Mouse (Mus musculus) heart, postnatal 14 days (tissue): ENCODE measurements at regions not wholly inside any gene's neighbourhood (a gene's known extent, or its start where the extent isn't known, plus 50 kb on each side); places are given as distances from the start of the nearest gene placed in this dataset.

ENCODE experiments used
- DNase-seq, 2 experiments: peaks; one replicate each; pipeline ENCODE4 v3.0.0; 2021 to 2022
- intact Hi-C: fragments of 180-260 bp; cut with DNase I; formaldehyde crosslinking; loops from one replicate; pipeline ENCODE4 v1.15.1; 2025

DNA sequence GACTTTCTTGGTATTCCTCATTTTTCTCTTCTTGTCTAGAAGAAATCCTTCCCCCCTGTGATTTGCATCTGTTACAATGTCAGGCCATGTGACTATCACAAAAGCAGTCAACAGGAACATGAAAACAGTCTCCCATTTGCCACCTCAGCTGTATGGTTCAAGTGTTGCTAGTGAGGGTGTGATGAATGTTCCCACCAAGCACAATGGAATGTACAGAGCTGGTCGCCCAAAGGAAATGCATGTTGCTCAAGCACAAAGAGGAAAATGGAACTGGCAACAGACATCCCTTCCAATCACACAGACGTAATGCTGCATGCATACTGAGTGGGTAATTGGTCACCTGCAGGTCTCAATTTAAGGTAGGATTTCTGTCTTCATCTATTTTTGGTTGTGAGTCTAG lies 324.1 kb upstream of the BC052040 start:
- intact Hi-C loops, result no loop called here

DNA sequence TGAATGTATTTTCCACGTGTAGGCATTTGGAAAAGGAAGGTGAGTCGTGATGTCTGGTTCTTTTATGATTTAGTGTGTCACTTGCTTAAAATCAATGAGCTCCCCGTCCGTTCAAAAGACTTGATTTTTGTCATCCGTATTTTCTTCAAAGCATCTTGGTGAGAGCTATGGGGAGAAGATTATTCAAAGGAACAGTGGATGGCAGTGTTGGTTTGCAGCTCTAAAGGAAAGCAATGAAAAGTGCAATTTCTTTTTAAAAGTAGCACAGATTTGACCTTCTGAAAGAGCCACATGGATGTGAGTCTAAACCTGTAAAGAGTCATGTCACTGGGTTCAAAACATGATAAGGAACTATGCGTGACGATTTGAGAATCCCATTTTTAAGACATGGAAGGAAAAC lies 313.3 kb upstream of the BC052040 start:
- intact Hi-C loops, result no loop called here
- no peak for DNase-seq

More for the DNA sequence above, 324.1 kb upstream of the BC052040 start:
- no peak for DNase-seq

DNA sequence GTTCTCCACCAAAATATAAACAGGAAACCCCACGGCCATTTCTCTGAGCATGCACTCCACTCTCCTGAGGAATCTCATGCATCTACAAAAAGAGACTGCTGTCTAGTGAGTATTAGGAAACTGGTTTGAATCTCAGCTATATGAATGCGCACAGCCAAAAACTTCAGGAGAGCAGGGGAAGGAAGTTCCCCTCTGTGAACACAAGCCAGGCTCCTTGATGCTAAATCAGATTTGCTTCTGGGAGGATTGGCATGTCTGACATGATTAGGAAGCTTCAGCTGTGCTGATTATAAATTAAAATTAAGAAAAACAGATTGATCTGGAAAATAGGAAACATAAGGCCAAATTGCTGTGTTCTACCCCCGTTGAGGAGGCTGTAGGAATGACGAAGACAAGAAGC lies 304.1 kb upstream of the BC052040 start:
- intact Hi-C loops, result no loop called here
- no peak for DNase-seq

DNA sequence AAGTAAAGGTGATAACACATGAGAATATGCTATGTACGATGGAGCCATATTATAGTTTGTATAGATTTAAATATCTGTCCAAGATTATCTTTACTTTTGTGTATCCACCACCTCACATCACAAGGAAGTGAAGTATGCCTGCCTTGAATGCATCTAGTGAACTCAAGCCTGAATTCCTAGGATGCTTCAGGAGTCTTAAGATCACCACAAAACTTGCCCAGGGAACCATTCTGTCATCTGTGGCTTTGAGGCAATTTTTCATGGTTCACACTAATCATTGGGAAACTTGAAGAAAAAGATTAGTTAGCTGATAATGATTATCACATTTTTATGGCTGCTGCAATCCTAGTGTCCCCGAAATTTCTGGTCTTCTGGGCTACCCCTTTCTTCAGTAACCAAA lies 288.5 kb upstream of the BC052040 start:
- DNase-seq, result no peak
- intact Hi-C loops, result no loop called here

DNA sequence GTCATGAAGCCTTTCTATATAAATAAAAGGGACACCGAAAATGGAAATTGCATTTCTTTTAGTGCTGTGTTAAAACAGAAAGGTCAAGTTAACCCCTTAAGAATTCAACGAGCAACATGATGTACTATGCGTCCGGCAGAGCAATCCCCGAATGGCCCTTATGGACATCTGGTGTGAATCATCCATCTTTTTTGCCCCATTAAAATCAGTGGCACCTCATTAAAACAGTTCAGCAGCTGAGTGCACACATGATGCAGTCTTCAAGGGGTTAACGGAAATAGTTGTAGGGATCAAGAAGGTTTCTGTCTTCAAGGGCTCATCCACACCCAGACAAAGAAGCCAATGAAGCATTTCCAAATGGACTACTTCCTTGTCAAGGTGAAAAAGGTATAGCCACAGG lies 284.1 kb upstream of the BC052040 start:
- DNase-seq, result no peak
- intact Hi-C loops, result no loop called here

DNA sequence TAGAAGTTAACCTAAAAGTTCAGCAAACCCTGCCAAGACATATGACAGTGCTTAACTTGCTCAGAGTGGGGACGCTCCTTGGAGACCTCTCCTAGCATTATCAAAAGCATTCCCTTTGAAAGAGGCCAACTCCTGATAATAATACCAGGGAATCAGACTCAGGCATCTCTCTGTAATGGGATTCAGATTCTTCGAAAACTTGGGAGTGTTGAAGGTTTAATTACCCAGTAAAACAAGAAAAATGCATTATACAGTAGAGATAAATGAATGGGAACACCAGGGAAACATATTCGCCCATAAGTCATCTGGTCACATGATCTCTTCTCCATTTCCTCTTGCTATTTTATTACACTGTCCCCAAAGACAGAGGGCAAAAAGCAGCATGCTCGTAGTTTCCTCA lies 274.3 kb upstream of the BC052040 start:
- intact Hi-C loops, result no loop called here
- no peak for DNase-seq

DNA sequence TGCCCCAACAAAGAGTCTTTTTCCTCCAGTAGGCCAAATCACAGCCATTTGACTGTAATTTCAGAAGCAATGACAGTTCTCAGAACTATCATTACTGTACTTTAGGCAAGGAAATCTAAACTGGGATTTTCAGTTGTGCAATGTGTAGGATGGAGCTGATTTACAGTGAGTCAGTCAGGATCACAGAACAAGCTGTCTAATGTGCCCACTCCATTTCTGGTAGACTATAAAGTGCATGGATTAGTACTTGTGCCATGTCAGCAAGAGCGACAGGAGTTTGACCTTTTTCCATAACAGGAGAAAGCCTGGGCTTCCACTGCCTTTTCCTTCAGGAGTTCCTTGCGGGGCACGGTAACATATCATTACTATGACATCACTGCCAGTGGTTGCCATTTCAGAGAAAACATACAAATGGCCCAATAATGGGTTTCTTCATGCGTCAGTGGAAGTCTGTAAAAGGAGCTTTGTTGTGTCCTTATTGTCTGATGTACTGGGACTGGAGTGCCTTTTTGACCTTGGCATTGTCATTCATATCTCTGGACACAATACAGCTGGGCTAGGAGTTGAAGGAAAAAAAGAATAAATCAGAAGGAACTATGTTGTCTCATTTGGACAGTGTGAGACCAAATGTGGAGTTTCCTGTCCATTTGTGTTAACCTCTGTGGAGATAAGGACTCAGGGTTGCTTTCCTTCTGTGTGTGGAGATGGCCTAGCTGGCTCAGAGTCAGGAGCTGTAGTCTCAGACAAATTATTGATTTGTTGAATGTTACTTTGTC lies 271.5 kb upstream of the BC052040 start:
- DNase-seq, result no peak
- intact Hi-C loops, result no loop called here

DNA sequence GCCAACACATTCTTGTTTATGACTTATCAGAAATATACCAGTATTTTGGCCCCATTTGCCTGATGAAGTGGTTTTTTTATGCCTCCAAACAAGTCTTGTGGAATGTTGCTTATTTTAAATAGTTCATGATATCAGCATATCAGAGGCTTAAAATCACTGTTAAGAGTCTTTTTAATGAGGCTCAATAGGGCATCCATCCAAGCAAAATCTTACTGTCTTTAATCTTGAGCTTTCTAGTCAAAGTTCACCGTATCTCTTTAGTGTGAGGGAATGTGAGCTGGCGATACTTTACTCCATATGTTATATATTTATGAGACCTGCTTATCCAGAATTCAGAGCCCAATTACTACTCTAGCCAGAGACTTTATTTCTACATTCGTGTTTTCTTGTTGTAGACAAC lies 263.0 kb upstream of the BC052040 start:
- intact Hi-C loops, result no loop called here
- no peak for DNase-seq

DNA sequence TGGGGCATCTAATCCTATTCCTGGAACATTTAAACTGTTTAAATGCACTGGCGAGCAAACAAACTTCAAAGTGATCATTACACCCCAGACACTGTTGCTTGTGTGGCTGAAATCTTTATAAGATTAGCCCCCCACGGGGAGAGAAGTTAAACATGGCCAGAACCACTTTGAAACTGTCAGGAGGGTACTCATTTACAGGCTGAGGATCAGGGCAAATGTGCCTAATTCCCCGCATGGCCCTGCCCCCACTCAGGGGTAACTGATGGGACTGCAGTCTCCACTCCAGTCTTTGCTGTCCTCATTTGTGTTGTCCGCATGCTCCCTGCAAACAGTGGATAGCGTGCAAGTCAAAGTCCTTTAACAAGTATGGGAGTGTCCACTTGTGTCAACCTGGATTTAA lies 258.9 kb upstream of the BC052040 start:
- intact Hi-C loops, result no loop called here
- no peak for DNase-seq

DNA sequence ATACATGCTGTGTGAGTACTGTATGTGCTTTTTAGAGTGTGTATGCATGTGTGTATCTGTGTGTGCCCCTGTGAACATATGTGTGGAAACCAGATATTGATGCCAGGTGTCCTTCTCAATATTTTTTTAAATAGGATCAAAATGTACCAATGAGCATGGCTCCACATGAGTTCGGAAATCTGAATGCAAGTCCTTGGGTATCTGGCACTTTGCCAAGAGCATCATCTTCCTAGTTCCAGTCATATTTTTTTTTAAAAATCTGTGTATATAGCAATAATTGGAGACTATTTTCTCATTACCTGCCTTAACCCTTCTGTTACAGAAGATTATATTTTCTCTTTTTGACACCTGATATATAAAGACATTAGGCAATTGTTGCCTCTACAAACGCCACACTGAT lies 255.0 kb upstream of the BC052040 start:
- intact Hi-C loops, result no loop called here
- DNase-seq, result no peak

DNA sequence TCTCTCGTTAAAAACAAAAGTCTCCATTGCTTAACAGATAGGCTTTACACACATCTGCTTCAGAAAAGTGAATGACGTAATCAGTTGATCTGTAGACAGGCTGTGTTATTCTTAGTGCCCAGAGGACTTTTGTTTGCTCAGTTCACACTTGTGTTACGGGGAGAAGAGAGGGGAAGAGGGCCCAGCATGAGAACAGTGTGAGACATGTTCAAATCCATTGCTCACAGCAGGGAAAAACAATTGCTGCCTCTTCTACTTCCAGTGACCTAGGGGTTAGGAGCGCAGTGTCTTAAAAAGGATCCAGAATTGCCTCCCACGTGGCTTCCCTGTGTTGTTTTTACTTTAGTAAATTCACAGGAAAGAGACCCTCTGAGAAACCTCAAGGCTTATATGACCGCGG lies 243.3 kb upstream of the BC052040 start:
- DNase-seq, result no peak
- intact Hi-C loops, result no loop called here

DNA sequence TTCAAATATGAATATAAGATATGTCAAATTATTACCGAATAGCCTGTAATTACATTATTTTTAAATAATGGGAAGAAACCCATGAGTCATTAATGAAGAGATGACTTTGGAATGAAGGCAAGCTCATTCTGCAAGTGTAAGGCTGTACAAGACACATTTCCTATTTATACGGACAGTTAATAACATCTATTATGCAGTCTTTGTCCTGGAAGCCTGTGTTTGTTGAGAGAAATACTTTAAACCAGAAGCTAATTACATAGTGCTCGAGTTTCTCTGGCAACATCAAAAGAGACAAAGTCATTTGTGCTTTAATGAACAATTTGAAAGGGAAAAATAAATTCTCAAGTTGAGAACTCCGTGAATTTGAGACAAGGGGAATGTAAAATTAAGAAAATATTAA lies 242.5 kb upstream of the BC052040 start:
- intact Hi-C loops, result no loop called here
- no peak for DNase-seq

DNA sequence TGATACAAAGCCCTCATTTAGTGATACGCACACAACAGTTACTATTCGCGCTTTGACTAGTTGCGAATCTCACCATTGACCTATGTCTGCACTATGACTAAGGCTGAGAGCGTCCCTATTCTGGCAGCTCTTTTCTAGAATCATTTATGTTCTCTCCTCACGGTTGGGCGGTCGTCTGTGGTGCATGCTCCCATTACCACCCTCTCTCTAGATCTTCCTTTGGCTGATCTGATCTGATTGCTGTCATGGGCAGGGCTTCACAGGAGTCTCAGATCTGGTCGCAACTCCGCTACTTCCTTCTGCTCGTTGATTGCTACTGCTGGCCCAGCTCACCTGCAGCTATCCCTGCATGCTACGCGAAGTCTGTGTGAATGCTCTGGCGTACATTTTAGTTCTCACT lies 239.2 kb upstream of the BC052040 start:
- intact Hi-C loops, result no loop called here
- no peak for DNase-seq

DNA sequence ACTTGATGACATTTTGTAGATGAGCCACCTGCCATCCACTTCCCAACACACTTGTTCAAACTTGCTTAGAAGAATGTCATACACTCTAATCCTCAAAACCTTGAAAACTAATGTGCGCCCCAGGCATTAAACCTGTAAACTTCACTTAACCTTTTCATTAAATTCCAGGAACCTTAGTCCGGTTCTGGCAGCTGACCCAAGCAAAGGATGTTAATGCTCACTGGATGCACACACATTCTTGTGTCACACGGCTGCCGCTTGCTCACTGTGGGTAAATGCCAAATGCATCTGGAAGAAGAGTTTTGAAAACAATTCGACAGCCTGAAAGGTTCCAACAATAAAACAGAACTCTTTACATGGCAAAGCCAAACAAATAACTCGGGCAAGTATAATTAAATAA lies 235.0 kb upstream of the BC052040 start:
- intact Hi-C loops, result no loop called here
- DNase-seq, result no peak

DNA sequence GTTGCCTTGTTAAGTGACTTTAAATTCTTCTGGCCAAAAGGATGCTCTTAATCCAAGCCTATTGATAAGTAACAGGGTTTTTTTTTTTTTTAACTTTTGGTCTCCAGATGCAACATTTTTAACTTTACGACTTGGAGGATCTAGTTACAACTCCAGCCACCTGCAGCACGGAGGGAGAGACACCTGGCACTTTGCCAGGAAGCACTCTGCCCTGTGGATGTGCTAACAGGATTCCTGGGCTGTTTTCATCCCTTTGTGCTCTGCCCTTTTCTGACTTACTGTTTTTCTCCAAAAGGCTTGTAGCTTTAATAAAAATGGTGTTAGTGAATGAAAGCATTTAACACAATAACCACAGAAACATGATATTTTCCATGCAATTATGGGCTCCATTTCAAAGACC lies 233.3 kb upstream of the BC052040 start:
- intact Hi-C loops, result no loop called here
- peak; percentile 1 to 4 for DNase-seq

DNA sequence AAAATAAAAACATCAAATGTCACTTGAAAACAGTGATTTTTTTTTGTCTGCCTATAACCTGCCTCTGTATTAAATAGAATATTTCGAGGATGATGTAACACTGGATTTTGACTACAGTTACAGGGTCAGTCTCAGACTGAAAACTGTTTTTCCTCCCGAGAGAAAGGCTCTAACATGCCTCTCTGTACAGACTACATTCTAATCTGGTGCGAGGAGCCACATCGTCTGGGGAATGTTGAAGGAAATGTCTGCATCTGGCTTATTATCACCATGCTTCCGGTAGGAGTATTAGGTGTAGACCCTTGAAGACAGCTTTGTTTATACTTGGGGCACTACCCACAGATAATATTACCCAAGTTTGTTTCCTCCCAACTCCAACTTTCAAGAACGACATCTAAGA lies 210.4 kb upstream of the BC052040 start:
- intact Hi-C loops, result no loop called here
- no peak for DNase-seq

DNA sequence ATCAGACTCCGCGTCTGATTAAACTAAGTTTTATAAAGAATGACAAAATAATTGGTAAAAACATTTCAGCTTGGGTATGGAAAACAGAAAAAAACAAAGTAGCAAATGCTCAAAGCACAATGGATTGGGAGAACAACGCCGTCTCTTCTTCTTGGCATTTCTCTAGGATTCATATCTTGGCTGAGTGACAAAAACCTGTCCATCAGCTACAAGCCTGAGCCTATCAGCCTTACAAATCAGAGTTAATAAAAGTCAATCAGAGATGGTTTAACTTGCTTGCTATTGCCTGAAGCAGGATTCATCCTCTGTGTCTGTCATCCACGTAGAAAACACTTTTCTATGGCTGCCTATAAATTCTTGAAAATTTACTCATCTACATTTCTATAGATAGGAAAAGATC lies 206.2 kb upstream of the BC052040 start:
- no peak for DNase-seq
- intact Hi-C loops, result no loop called here

DNA sequence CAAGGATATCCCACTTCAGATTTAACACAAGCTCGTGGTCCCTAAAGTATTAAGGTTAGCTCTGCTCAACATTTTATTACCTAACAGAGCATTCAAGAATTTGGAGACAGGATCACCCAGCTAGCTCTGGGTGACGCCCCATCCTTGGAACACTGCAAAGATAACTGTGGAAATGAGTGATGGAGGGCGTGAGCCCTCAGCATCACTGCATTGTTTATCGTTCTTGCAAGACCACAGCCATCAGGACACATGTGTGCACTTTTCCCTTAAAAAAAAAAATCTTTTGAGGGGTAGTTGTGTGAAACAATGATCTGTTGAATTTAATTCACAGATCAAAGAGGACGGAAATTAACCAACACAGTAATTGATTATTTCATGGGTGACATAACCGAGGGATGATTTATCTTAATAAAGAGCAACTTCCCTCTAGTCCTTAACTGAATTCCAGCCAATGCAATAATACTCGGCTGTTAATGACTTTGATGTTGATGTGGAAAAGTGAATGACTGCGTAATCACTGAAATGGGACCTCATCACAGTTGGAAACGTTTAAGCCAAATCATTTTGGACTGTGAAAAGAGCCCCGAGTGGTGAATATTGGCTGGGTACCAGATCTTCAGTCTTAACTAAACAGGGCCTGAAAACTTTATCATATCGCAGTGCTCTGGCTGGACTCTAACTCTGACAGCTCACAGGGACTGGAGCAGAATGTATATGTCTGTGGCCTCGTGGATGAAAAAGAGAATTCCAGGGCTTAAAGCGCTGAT lies 196.9 kb upstream of the BC052040 start:
- intact Hi-C loops, result no loop called here
- DNase-seq, result no peak

DNA sequence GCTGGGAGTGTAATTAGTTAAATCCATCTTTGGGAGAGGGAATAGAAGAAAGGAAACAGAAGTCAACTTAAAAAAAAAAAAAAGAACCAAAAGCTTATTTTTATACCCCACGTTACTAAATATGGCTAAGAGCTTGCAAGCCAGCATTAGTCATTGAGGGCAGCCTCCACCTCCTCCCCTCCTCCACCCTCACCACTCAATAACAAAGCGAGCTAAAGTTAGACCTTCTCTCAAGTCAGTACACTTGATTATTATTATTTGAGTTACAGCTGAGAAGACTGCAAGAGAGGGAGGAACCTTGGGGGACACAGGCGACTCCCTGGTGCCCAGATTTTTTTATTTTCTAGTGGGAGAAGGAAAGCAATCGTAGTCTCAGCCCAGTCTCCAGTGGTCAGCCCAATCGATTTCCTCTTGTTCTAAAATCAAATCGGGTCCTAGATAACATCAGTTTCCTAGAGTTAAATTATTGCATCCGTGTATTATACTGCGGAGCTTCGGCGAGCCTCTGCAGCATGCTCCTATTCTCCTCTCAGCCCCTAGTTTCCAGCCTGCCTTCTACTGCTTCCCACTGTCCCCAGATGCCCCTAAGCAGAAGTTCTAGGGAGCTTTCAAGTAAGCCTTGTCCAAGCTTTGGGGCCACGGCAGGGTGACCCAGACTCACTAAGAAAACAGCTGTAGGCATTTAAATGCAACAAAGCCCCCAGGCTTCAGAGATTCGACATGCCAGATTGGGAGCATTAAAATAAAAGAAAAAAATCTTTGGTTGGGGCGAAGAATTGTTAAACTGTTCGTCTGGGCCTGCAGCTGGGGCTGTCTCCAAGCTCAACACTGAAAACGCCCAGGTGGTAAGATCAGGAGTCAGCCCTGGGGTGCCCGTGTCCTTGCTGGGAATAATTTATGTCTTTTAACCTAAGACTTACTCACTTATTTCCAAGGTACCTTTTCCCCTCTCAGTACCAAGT lies 196.0 kb upstream of the BC052040 start:
- intact Hi-C loops, result no loop called here
- peak in 1 of 2 experiments; percentile 7 for DNase-seq

DNA sequence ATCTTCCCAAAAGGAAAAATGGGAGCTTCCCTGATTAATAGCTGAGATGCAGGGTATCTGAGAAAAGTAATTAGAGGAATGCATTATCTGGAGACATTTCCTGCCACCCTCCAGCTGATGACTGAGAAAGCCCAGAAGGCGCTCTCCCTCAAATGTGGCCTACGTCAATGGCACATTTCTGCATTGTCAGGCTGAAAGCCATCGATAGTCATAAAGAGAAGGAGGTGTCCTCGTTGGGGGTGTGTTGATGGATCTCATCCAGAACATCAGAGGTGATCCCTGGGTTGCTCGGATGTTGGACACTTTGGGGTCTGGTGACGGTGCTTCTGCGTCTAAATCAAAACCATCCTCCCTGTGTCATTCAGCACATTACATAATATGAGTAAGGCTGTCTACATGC lies 189.9 kb upstream of the BC052040 start:
- intact Hi-C loops, result no loop called here
- DNase-seq, result no peak

DNA sequence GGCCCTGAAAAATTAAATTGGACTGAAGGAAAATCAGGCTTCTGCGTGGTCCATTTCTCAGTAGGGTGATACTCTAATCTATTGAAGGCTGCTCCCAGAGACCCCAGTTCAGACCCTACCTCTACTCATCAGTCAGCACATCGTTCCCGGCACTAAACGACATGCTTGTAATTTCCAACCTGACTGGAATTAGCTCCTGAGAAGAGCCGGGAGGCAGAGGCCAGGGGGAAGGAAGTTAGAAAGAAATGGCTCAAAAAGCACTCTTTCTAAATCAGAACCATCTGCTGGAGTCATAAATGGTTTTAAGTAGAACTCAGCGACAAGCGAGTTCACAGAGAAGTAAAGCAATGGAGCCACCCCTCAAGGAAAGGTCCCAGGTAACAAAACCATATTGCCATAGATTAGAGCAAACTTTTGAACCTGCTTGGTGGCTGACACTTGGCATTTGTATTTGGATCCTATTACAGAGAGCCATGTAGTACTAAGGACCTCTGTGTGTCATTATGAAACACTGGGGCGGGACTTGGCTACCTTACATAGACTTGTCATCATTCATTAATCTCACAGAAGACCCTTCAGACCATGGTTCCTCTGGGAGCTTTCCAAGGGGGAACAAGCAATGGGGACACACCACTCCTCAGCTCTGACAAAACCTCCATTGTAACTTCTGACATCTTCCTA lies 189.3 kb upstream of the BC052040 start:
- intact Hi-C loops, result no loop called here
- DNase-seq, result no peak
